Mouse (Mus musculus) T-helper 17 cell (primary cell): ENCODE results near the gene Slc39a3.

Experiments
- in situ Hi-C, 2 experiments: fragments of 300-600 bp; cut with MboI, MseI; formaldehyde crosslinking; loops; 1 replicate in 1 of 2; 2 replicates in 1 of 2; pipeline ENCODE4 v1.15.1; 2025; ENCODE audit warnings: high pct_unique_total_duplicates in 2 of 2

The Slc39a3 gene

GRCm38 (mm10) chr10:80985970-80986701 lies 51.1 kb downstream of the Slc39a3 start:
- in situ Hi-C loops: no loop called here

GRCm38 (mm10) chr10:80985241-80985969 lies 51.8 kb downstream of the Slc39a3 start:
- in situ Hi-C loops: no loop called here

GRCm38 (mm10) chr10:80984223-80984622 lies 53.0 kb downstream of the Slc39a3 start:
- in situ Hi-C loops: no loop called here

DNA sequence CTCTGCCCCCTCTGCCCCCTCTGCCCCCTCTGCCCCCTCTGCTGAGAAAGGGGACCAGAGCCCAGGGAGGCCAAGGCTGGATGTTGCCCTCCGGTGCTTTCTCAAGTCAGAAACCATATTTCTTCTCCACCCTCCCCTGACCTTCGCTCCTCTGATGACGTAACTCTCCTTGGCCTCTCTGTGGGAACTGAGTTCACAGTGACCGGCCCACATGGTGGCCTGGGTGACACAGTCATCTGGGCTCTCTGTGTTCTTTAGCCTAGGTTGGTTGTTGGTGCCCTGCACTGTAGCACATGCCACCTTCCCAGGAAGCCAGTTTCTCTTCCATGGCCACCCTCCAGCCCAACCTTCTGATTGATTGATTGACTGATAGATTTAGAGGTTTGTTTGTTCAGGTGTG lies 54.8 kb downstream of the Slc39a3 start:
- in situ Hi-C loops: no loop called here

GRCm38 (mm10) chr10:80981564-80982112 lies 55.6 kb downstream of the Slc39a3 start:
- in situ Hi-C loops: no loop called here
